22 mouse cellular contexts compared by ENCODE assay signal in genomic region chr10:51556005-51556404, GRCm38 (mm10). TPM values are rescaled to one million over a fixed set of nuclear protein-coding genes. Genes with fewer than 3 reads are reported as not detected.
"Had no signal": no experiment of that assay in that cellular context is flagged by ENCODE, and none has a peak within 500 bp of the region (broad histone marks: within the 10 kb centered on the region; RNA-seq: fewer than 3 reads in every experiment).

No protein-coding gene starts in this region.

- H3K4me2 ChIP-seq: kidney, embryonic 15.5 days; limb, embryonic 12.5 days; liver, embryonic 13.5 days; midbrain, embryonic 11.5 days; midbrain, embryonic 15.5 days; stomach, embryonic 15.5 days had no signal

- H3K9ac ChIP-seq: kidney, embryonic 15.5 days; limb, embryonic 12.5 days; liver, embryonic 13.5 days; liver, postnatal 0 days; midbrain, embryonic 15.5 days; stomach, embryonic 15.5 days had no signal

- H3K36me3 ChIP-seq: kidney, embryonic 15.5 days; limb, embryonic 12.5 days; liver, embryonic 13.5 days; midbrain, embryonic 15.5 days; stomach, embryonic 15.5 days had no signal

- DNase-seq: kidney, adult 2 months; kidney, postnatal 14 days; liver; liver, embryonic 13.5 days; liver, postnatal 0 days; right cerebral cortex, postnatal 14 days; thymus, adult 2 months; thymus, postnatal 25 days had no signal

- H3K27me3 ChIP-seq: kidney, embryonic 15.5 days; limb, embryonic 12.5 days; liver, embryonic 13.5 days; megakaryocyte, embryonic 14.5 days; midbrain, embryonic 15.5 days; stomach, embryonic 15.5 days had no signal

- H3K9me3 ChIP-seq: kidney, embryonic 15.5 days; limb, embryonic 12.5 days; liver, embryonic 13.5 days; megakaryocyte, embryonic 14.5 days; midbrain, embryonic 15.5 days; stomach, embryonic 15.5 days had no signal

- H3K4me3 ChIP-seq: kidney, embryonic 15.5 days; left cerebral cortex, adult 2 months; limb, embryonic 12.5 days; liver, embryonic 13.5 days; megakaryocyte, embryonic 14.5 days; midbrain, embryonic 15.5 days; stomach, embryonic 15.5 days had no signal

- H3K27ac ChIP-seq: kidney, embryonic 15.5 days; left cerebral cortex, adult 2 months; limb, embryonic 12.5 days; liver, embryonic 13.5 days; macrophage; midbrain, embryonic 15.5 days; stomach, embryonic 15.5 days had no signal

- H3K4me1 ChIP-seq: liver, embryonic 13.5 days; midbrain, embryonic 15.5 days; stomach, embryonic 15.5 days had no signal

- ATAC-seq: intestine, embryonic 16.5 days; liver, postnatal 0 days; midbrain, embryonic 15.5 days had no signal

RNA-seq across cellular contexts. Expression of gene Fam162b, which starts 34.3 kb away (rescaled TPM):
- total RNA-seq: layer of hippocampus, postnatal 25 days; left cerebral cortex, adult 2 months; left cerebral cortex, postnatal 25 days had no signal
- polyA plus RNA-seq: kidney, adult 2 months; liver, embryonic 13.5 days; liver, postnatal 0 days; macrophage; spleen, adult 2 months; testis, adult 2 months; thymus, adult 2 months; urinary bladder, adult 2 months had no signal
